Mouse (Mus musculus) liver, embryonic 16.5 days (tissue): Measurements from ENCODE around the gene Agrn. TPM values are rescaled to one million over a fixed set of nuclear protein-coding genes. Genes with fewer than 3 reads are reported as not detected.
A peak's percentile ranks its signal among the peaks of the same experiment; 100 is the strongest.

Experiments used
- ATAC-seq: fragments of 200-750 bp; cut with Nextera tagmentation; 2 replicates; pipeline ENCODE4 v1.8.0; 2017; ENCODE audit warnings: low read depth, mild to moderate bottlenecking, moderate number of reproducible peaks, moderate library complexity
- H3K27ac ChIP-seq: fragments of 300-500 bp; sonication (generic); 2 replicates; pipeline ENCODE4 v1.5.1; 2014; ENCODE audit warnings: mild to moderate bottlenecking, low read length
- H3K27me3 ChIP-seq: fragments of 300-500 bp; sonication (generic); 2 replicates; pipeline ENCODE4 v1.6.1; 2014; ENCODE audit warnings: low read depth, low read length, mixed read lengths; ENCODE audit not compliant: control insufficient read depth, insufficient read depth
- H3K36me3 ChIP-seq: fragments of 300-500 bp; sonication (generic); 2 replicates; pipeline ENCODE4 v1.6.1; 2014; ENCODE audit warnings: mild to moderate bottlenecking; ENCODE audit not compliant: control insufficient read depth, insufficient read depth
- H3K4me1 ChIP-seq: fragments of 300-500 bp; sonication (generic); 2 replicates; pipeline ENCODE4 v1.6.1; 2014; ENCODE audit warnings: low read depth, low read length, mixed read lengths; ENCODE audit not compliant: control insufficient read depth
- H3K4me2 ChIP-seq: fragments of 300-500 bp; sonication (generic); 2 replicates; pipeline ENCODE4 v1.6.1; 2014; ENCODE audit warnings: low read depth, low read length, mixed read lengths
- H3K4me3 ChIP-seq: fragments of 300-500 bp; sonication (generic); 2 replicates; pipeline ENCODE4 v1.5.1; 2014; ENCODE audit warnings: low read depth, mild to moderate bottlenecking, low read length
- H3K9ac ChIP-seq: fragments of 300-500 bp; sonication (generic); 2 replicates; pipeline ENCODE4 v1.6.1; 2014; ENCODE audit warnings: low read depth, low read length
- H3K9me3 ChIP-seq: fragments of 300-500 bp; sonication (generic); replicated peaks from 2 replicates; pipeline ENCODE4 v1.6.1; 2016; ENCODE audit warnings: low read length; ENCODE audit not compliant: control insufficient read depth
- WGBS: fragments of 180-500 bp; shearing (Covaris S2); extraction: QIAGEN DNeasy Blood & Tissue Kit; methylation state at CpG from one replicate; pipeline ENCODE4 v1.1.7; 2014; ENCODE audit not compliant: insufficient replicate concordance; 5-methylcytosine and 5-hydroxymethylcytosine counted together
- microRNA-seq: library from miRNA; unstranded; fragments of <30 nt; microRNA quantifications from one replicate; pipeline ENCODE4, GENCODE M21; 2016
- polyA plus RNA-seq: library from polyadenylated mRNA; unstranded; fragments of >200 nt; fragmentation: Nextera tagmentation; extraction: Ambion mirVana; gene quantifications from 2 replicates; pipeline ENCODE4 v1.2.1, GENCODE M21; 2015

The Agrn gene
- polyA plus RNA-seq, 1 experiment from 2014 or later, result 7.7 TPM

GRCm38 (mm10) chr4:156125393-156125792, 71.9 kb downstream of the Agrn start:
- no peaks in the 10 kb centered on the region for H3K27me3 ChIP-seq
- peaks cover under 1% of the 10 kb centered on the region; the same call in 1 of the 2 replicates for H3K36me3 ChIP-seq
- H3K4me2 ChIP-seq, result no peak overlapping the region
- no peak overlapping the region for H3K27ac ChIP-seq
- no peaks in the 10 kb centered on the region for H3K9me3 ChIP-seq
- 82% methylated on average over 6 of the region's 6 CpGs for WGBS
- no peak overlapping the region for H3K4me3 ChIP-seq
- H3K9ac ChIP-seq, result no peak overlapping the region
- H3K4me1 ChIP-seq, result peaks cover 4% of the 10 kb centered on the region; the same call in 1 of the 2 replicates
- no peak for ATAC-seq

DNA sequence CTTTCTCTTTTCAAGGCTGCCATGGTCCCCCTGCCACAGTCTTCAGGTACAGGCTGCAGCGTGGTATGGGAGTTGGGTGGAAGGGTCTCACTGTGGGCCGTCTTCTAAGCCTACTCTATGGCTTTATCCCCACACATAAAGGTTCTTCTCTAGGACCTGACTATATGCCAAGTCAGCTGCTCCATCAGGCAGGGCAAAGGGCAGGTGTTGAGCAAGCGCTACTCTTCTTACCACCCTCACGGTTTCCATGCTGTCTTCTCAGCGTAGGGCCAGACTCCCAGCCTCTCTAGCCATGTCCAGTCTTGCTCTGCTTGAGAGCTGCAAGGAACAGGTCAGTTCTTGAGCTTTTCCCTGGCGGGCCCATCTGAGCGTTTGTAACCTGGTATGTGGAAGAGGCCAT, 73.2 kb downstream of the Agrn start:
- Histone ChIP-seq H3K4me1 (peaks cover 4% of the 10 kb centered on the region; the same call in 1 of the 2 replicates), H3K27me3 (no peaks in the 10 kb centered on the region), H3K9ac (no peak overlapping the region), H3K27ac (no peak overlapping the region), H3K9me3 (no peaks in the 10 kb centered on the region), H3K4me2 (no peak overlapping the region), H3K36me3 (peaks cover 8% of the 10 kb centered on the region), H3K4me3 (no peak overlapping the region)
- WGBS, result 79% methylated on average over 7 of the region's 7 CpGs
- peak; percentile 40 for ATAC-seq

Small RNA genes within 50 kb of the gene (microRNA-seq; reads per million reads assigned to microRNA genes)
- not detected for gene Mir7658

Other genes starting within 250 kb of the Agrn start
- 57.4 and 60.0 TPM in 2 replicates for gene C1qtnf12, start 235.2 kb downstream of the Agrn start, polyA plus RNA-seq
- 3.3 and 3.6 TPM in 2 replicates for gene B3galt6, start 204.8 kb downstream of the Agrn start, polyA plus RNA-seq
- 73.2 and 78.7 TPM in 2 replicates for gene Sdf4, start 204.6 kb downstream of the Agrn start, polyA plus RNA-seq
- 0.22 and 0.37 TPM in 2 replicates for gene Tnfrsf4, start 183.6 kb downstream of the Agrn start, polyA plus RNA-seq
- 0.58 and 0.68 TPM in 2 replicates for gene Tnfrsf18, start 171.3 kb downstream of the Agrn start, polyA plus RNA-seq
- gene Ttll10, start 138.1 kb downstream of the Agrn start, polyA plus RNA-seq, result 0.29 and 0.33 TPM in 2 replicates
- gene 9430015G10Rik, start 87.5 kb downstream of the Agrn start, polyA plus RNA-seq, result 11.4 and 13.4 TPM in 2 replicates
- gene Rnf223, start 67.0 kb downstream of the Agrn start, polyA plus RNA-seq, result 0.06 and 0.09 TPM in 2 replicates
- gene Isg15, start 3.3 kb upstream of the Agrn start, polyA plus RNA-seq, result 6.1 and 6.9 TPM in 2 replicates
- gene AW011738, start 5.8 kb upstream of the Agrn start, polyA plus RNA-seq, result 1.0 and 1.2 TPM in 2 replicates
- gene Perm1, start 18.4 kb upstream of the Agrn start, polyA plus RNA-seq, result 0.14 and 0.40 TPM in 2 replicates
- gene Plekhn1, start 37.4 kb upstream of the Agrn start, polyA plus RNA-seq, result 3.8 and 4.1 TPM in 2 replicates
- gene Noc2l, start 38.5 kb upstream of the Agrn start, polyA plus RNA-seq, result 36.0 and 36.2 TPM in 2 replicates
- 36.4 and 37.7 TPM in 2 replicates for gene Samd11, start 58.2 kb upstream of the Agrn start, polyA plus RNA-seq
- not detected in 2 replicates for gene Vmn2r-ps159, start 133.6 kb upstream of the Agrn start, polyA plus RNA-seq